7 mouse cellular contexts compared by ENCODE assay signal in genomic region chr1:134096264-134096934, GRCm38 (mm10). TPM values are rescaled to one million over a fixed set of nuclear protein-coding genes. Genes with fewer than 3 reads are reported as not detected.
A peak's percentile ranks its signal among the peaks of the same experiment; 100 is the strongest.
DNase-seq lines count a peak whose midpoint lies in the region; TF ChIP-seq lines count a peak whose summit lies in the region.

No protein-coding gene starts in this region.

- H3K27ac ChIP-seq in embryonic fibroblast, embryonic 13.5 days (ENCODE audit: insufficient read depth, low read length): peak overlapping the region; percentile 9; the same call in 1 of the 2 replicates

- peaks cover 43% of the 10 kb centered on the region for H3K4me1 ChIP-seq in embryonic fibroblast, embryonic 13.5 days (ENCODE audit: control insufficient read depth, insufficient read depth, low read length)
- peaks cover 53% of the 10 kb centered on the region for H3K4me1 ChIP-seq in lung, adult 2 months (ENCODE audit: control insufficient read depth, insufficient read depth, low read length)

- TF ChIP-seq CTCF in embryonic fibroblast, embryonic 13.5 days (IDR thresholded peaks at IDR 0.05; ENCODE audit: borderline replicate concordance, insufficient read depth, low read length): no peak
- no peak for TF ChIP-seq CTCF in lung, adult 2 months (IDR thresholded peaks at IDR 0.05; ENCODE audit: insufficient read depth, low read length)

- WGBS in lung, adult 2 months: 13% methylated on average over 14 of the region's 14 CpGs

- H3K4me3 ChIP-seq in embryonic fibroblast, embryonic 13.5 days (ENCODE audit: insufficient read depth, low read length): no peak overlapping the region
- no peak overlapping the region for H3K4me3 ChIP-seq in lung, adult 2 months (replicated peaks; ENCODE audit: extremely low read depth, low read depth, low read length)

- TF ChIP-seq POLR2A in embryonic fibroblast, embryonic 13.5 days (IDR thresholded peaks at IDR 0.05; ENCODE audit: low read depth, low read length): no peak
- TF ChIP-seq POLR2A in lung, adult 2 months (IDR thresholded peaks at IDR 0.05; ENCODE audit: borderline replicate concordance, extremely low read depth, low read depth, low read length): peak; percentile 16; the same call in 1 of the 2 replicates

- DNase-seq in ovary, postnatal 14 days (ENCODE audit: low spot score): peak; percentile 37
- no peak for DNase-seq in ovary, adult 18-20 months (ENCODE audit: low spot score)
- DNase-seq in heart, postnatal 4 days: peak; percentile 74
- DNase-seq in lung, adult 2 months: peak; percentile 68
- DNase-seq in retina, embryonic 14.5 days (ENCODE audit: low spot score): peak; percentile 47
- no peak for DNase-seq in MN1 (ENCODE audit: low spot score)

RNA-seq across cellular contexts. Expression of gene Chit1, which starts 14.6 kb away (rescaled TPM):
- not detected in 2 replicates for polyA plus RNA-seq in embryonic fibroblast, embryonic 13.5 days (2011; ENCODE audit: insufficient read length, low read depth, missing spikeins)
- total RNA-seq in heart, postnatal 4 days (2021): not detected
- polyA plus RNA-seq in lung, adult 2 months (2012; rRNA removed): 14.1 TPM in 1 of 2 replicates, not detected in the other

RNA-seq across cellular contexts. Expression of gene Btg2, which starts 17.5 kb away (rescaled TPM):
- polyA plus RNA-seq in embryonic fibroblast, embryonic 13.5 days (2011; ENCODE audit: insufficient read length, low read depth, missing spikeins): 96.4 and 125 TPM in 2 replicates
- 10 to 100 TPM; 27.5 to 36.2 TPM for total RNA-seq in heart, postnatal 4 days (2021)
- 75.9 and 109 TPM in 2 replicates for polyA plus RNA-seq in lung, adult 2 months (2012; rRNA removed)

RNA-seq across cellular contexts. Expression of gene Fmod, which starts 59.3 kb away (rescaled TPM):
- 35.4 and 74.2 TPM in 2 replicates for polyA plus RNA-seq in embryonic fibroblast, embryonic 13.5 days (2011; ENCODE audit: insufficient read length, low read depth, missing spikeins)
- 10 to 100 TPM; 18.7 to 21.9 TPM for total RNA-seq in heart, postnatal 4 days (2021)
- polyA plus RNA-seq in lung, adult 2 months (2012; rRNA removed): 7.9 and 14.2 TPM in 2 replicates

Comparison
In these comparisons a context has a peak if more than half of its experiments do, and no peak if none do; other contexts are left out.
1. DNase-seq: peak in ovary, postnatal 14 days (single experiment), heart, postnatal 4 days (single experiment), lung, adult 2 months (single experiment) and retina, embryonic 14.5 days (single experiment); none in ovary, adult 18-20 months (single experiment) and MN1 (single experiment).